Mouse (Mus musculus) CH12.LX (cell line): ENCODE results near the gene Hmga2. TPM values are rescaled to one million over a fixed set of nuclear protein-coding genes. Genes with fewer than 3 reads are reported as not detected.

Source experiments
- DNase-seq: peaks from one replicate; pipeline ENCODE4 v3.0.0-alpha.2; 2013; ENCODE audit errors: extremely low read depth
- H3K27ac ChIP-seq: 2 replicates; pipeline ENCODE4 v1.5.1; 2012; ENCODE audit warnings: low read depth, mild to moderate bottlenecking, control low read depth, moderate library complexity; ENCODE audit not compliant: insufficient read depth
- H3K27me3 ChIP-seq: replicated peaks from 2 replicates; pipeline ENCODE3; 2012; ENCODE audit warnings: inconsistent platforms
- H3K36me3 ChIP-seq, 2 experiments: replicated peaks in 1 of 2; 2 replicates each; pipeline versions ENCODE3 to v1.6.1; 2012; ENCODE audit warnings: inconsistent platforms in 1 of 2, low read length in 1 of 2, mild to moderate bottlenecking in 1 of 2, mixed read lengths in 1 of 2, moderate library complexity in 1 of 2; ENCODE audit not compliant: control insufficient read depth in 1 of 2, insufficient read depth in 1 of 2
- H3K4me1 ChIP-seq, 2 experiments: 2 replicates each; pipeline ENCODE4 v1.6.1; 2012; ENCODE audit warnings: inconsistent platforms in 1 of 2, moderate library complexity in 1 of 2; ENCODE audit not compliant: insufficient read depth in 2 of 2, control insufficient read depth in 1 of 2
- H3K4me2 ChIP-seq: 2 replicates; pipeline ENCODE4 v1.6.1; 2012; ENCODE audit warnings: low read depth, mild to moderate bottlenecking, control low read depth; ENCODE audit not compliant: poor library complexity, insufficient read depth, severe bottlenecking
- H3K4me3 ChIP-seq, 3 experiments: fragments of 150-350 bp in 1 of 3; sonication (generic) in 1 of 3; replicated peaks in 1 of 3; 2 replicates each; pipeline versions ENCODE3 to v1.5.1; 2011 to 2012; ENCODE audit warnings: low read depth in 2 of 3, low read length in 2 of 3, mild to moderate bottlenecking in 2 of 3, moderate library complexity in 2 of 3, control low read depth in 1 of 3, improper control_type of control experiment in 1 of 3, inconsistent platforms in 1 of 3, mixed read lengths in 1 of 3; ENCODE audit not compliant: poor library complexity in 1 of 3
- H3K79me2 ChIP-seq: replicated peaks from 2 replicates; pipeline ENCODE4 v1.6.1; 2012; ENCODE audit warnings: mild to moderate bottlenecking, moderate library complexity; ENCODE audit not compliant: control insufficient read depth, poor library complexity, insufficient read depth, severe bottlenecking; ENCODE audit errors: extremely low read depth
- H3K9ac ChIP-seq: 2 replicates; pipeline ENCODE4 v1.6.1; 2012; ENCODE audit warnings: low read depth, mild to moderate bottlenecking, control low read depth, moderate library complexity; ENCODE audit not compliant: insufficient read depth
- H3K9me3 ChIP-seq: replicated peaks from 2 replicates; pipeline ENCODE3; 2012; ENCODE audit warnings: low read length, inconsistent platforms, mixed read lengths
- BHLHE40 ChIP-seq: IDR thresholded peaks from 2 replicates; pipeline ENCODE4 v1.6.1; 2011; ENCODE audit warnings: mild to moderate bottlenecking, low read depth, low read length, improper control_type of control experiment
- CHD1 ChIP-seq: IDR thresholded peaks from 2 replicates; pipeline ENCODE4 v1.6.1; 2012; ENCODE audit warnings: low read depth, low read length, improper control_type of control experiment, inconsistent platforms
- ETS1 ChIP-seq: conservative IDR thresholded peaks from 2 replicates; pipeline ENCODE4 v1.6.1; 2012; ENCODE audit warnings: low read depth, mild to moderate bottlenecking, inconsistent platforms, low read length, improper control_type of control experiment, moderate library complexity
- GABPA ChIP-seq: IDR thresholded peaks from 2 replicates; pipeline ENCODE4 v1.6.1; 2012; ENCODE audit warnings: low read depth, low read length, improper control_type of control experiment, inconsistent platforms; ENCODE audit not compliant: insufficient replicate concordance
- HCFC1 ChIP-seq: IDR thresholded peaks from 2 replicates; pipeline ENCODE4 v1.6.1; 2012; ENCODE audit warnings: low read depth, mild to moderate bottlenecking, inconsistent platforms, low read length, improper control_type of control experiment
- KAT2A ChIP-seq: IDR thresholded peaks from 2 replicates; pipeline ENCODE4 v1.6.1; 2012; ENCODE audit warnings: low read length, improper control_type of control experiment, inconsistent platforms; ENCODE audit not compliant: insufficient replicate concordance
- MAFK ChIP-seq: IDR thresholded peaks from 2 replicates; pipeline ENCODE4 v1.6.1; 2011; ENCODE audit warnings: low read length, improper control_type of control experiment; ENCODE audit not compliant: insufficient replicate concordance
- MAX ChIP-seq: IDR thresholded peaks from 2 replicates; pipeline ENCODE4 v1.6.1; 2011; ENCODE audit warnings: low read length, improper control_type of control experiment
- MAZ ChIP-seq: IDR thresholded peaks from 2 replicates; pipeline ENCODE4 v1.6.1; 2012; ENCODE audit warnings: low read depth, mild to moderate bottlenecking, inconsistent platforms, low read length, improper control_type of control experiment, moderate library complexity
- MEF2A ChIP-seq: IDR thresholded peaks from 2 replicates; pipeline ENCODE4 v1.6.1; 2014; ENCODE audit warnings: low read depth, mild to moderate bottlenecking, inconsistent platforms, low read length, improper control_type of control experiment, borderline replicate concordance
- NELFE ChIP-seq: IDR thresholded peaks from 2 replicates; pipeline ENCODE4 v1.6.1; 2011; ENCODE audit warnings: low read depth, low read length, improper control_type of control experiment
- PAX5 ChIP-seq: IDR thresholded peaks from 2 replicates; pipeline ENCODE4 v1.6.1; 2012; ENCODE audit warnings: low read length, inconsistent platforms, mixed read lengths
- POLR2AphosphoS2 ChIP-seq: IDR thresholded peaks from 2 replicates; pipeline ENCODE4 v1.6.1; 2011; ENCODE audit warnings: low read depth, low read length, improper control_type of control experiment
- SIN3A ChIP-seq: IDR thresholded peaks from 2 replicates; pipeline ENCODE4 v1.6.1; 2012; ENCODE audit warnings: low read length, improper control_type of control experiment, inconsistent platforms
- SMC3 ChIP-seq: IDR thresholded peaks from 2 replicates; pipeline ENCODE4 v1.6.1; 2011; ENCODE audit warnings: low read depth, low read length, improper control_type of control experiment
- TBP ChIP-seq: conservative IDR thresholded peaks from 2 replicates; pipeline ENCODE4 v1.6.1; 2011; ENCODE audit warnings: low read depth, low read length, improper control_type of control experiment
- TCF12 ChIP-seq: IDR thresholded peaks from 2 replicates; pipeline ENCODE4 v1.6.1; 2014; ENCODE audit warnings: low read depth, mild to moderate bottlenecking, inconsistent platforms, low read length, improper control_type of control experiment
- USF1 ChIP-seq: IDR thresholded peaks from 2 replicates; pipeline ENCODE4 v1.6.1; 2014; ENCODE audit warnings: low read depth, mild to moderate bottlenecking, inconsistent platforms, low read length, improper control_type of control experiment
- USF2 ChIP-seq: conservative IDR thresholded peaks from 2 replicates; pipeline ENCODE4 v1.6.1; 2011; ENCODE audit warnings: low read depth, low read length, improper control_type of control experiment
- ZC3H11A ChIP-seq: IDR thresholded peaks from 2 replicates; pipeline ENCODE4 v1.6.1; 2012; ENCODE audit warnings: low read depth, mild to moderate bottlenecking, inconsistent platforms, low read length, improper control_type of control experiment
- ZKSCAN1 ChIP-seq: IDR thresholded peaks from 2 replicates; pipeline ENCODE4 v1.6.1; 2012; ENCODE audit warnings: low read depth, inconsistent platforms, low read length, improper control_type of control experiment, borderline replicate concordance
- ZMIZ1 ChIP-seq: IDR thresholded peaks from 2 replicates; pipeline ENCODE4 v1.6.1; 2012; ENCODE audit warnings: low read depth, mild to moderate bottlenecking, inconsistent platforms, low read length, improper control_type of control experiment
- ZNF384 ChIP-seq: IDR thresholded peaks from 2 replicates; pipeline ENCODE4 v1.6.1; 2012; ENCODE audit warnings: low read depth, low read length, improper control_type of control experiment, inconsistent platforms
- dilution Hi-C: fragments of 300-500 bp; cut with MboI; formaldehyde crosslinking; loops from 2 replicates; pipeline ENCODE4 v1.14.3; 2020; ENCODE audit warnings: low sequenced_read_pairs; ENCODE audit not compliant: extremely low pct_unique_long_range_greater_than_20kb, extremely low pct_ligation_motif_present
- in situ Hi-C: fragments of 300-500 bp; cut with MboI; formaldehyde crosslinking; loops from 3 replicates; pipeline ENCODE4 v1.14.3; 2019; ENCODE audit warnings: low sequenced_read_pairs, low pct_ligation_motif_present, low pct_unique_long_range_greater_than_20kb, mixed read lengths
- polyA plus RNA-seq: library from polyadenylated mRNA; unstranded; fragments of >175 nt; gene quantifications from 2 replicates; pipeline ENCODE4 v1.2.1, GENCODE M21; 2012; ENCODE audit warnings: low read depth; ENCODE audit not compliant: insufficient read length
- total RNA-seq, 2 experiments: library from RNA; depleted of rRNA; stranded (reverse); fragments of 300-350 nt in 1 of 2; fragments of >200 nt in 1 of 2; gene quantifications; 2 replicates each; pipeline ENCODE4 v1.2.3; 2012 to 2014

Hmga2 gene
- total and polyA plus RNA-seq, 3 experiments, result not detected

DNA sequence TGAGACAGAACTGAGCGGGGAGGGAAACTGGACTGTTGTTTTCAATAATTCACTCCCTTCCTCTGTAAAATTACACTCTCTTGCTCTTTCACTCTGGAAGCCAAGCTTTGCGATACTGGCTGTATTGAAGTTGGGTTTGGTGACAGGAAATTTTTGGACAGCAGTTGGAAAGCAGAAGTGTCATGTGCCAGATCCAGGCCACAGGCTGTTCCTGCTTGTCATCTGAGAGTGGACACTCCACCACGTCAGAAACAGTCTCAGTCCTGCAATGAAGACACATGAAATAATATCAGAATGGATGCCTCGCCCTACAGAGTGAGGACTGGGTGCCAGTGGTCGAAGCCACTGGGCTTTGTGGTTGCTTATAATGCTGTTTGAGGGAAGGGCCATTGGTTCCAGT lies 15.2 kb upstream of the Hmga2 start:
- Histone ChIP-seq H3K27me3 (no peaks in the 10 kb centered on the region), H3K79me2 (no peaks in the 10 kb centered on the region), H3K36me3 (no peaks in the 10 kb centered on the region), H3K4me1 (no peaks in the 10 kb centered on the region), H3K4me3 (no peak overlapping the region), H3K9ac (no peak overlapping the region), H3K27ac (no peak overlapping the region), H3K4me2 (no peak overlapping the region), H3K9me3 (peaks cover 60% of the 10 kb centered on the region)
- dilution Hi-C loops, result no loop called here
- in situ Hi-C loops, result no loop called here
- no peak for DNase-seq
- no peak for TF ChIP-seq MAZ

DNA sequence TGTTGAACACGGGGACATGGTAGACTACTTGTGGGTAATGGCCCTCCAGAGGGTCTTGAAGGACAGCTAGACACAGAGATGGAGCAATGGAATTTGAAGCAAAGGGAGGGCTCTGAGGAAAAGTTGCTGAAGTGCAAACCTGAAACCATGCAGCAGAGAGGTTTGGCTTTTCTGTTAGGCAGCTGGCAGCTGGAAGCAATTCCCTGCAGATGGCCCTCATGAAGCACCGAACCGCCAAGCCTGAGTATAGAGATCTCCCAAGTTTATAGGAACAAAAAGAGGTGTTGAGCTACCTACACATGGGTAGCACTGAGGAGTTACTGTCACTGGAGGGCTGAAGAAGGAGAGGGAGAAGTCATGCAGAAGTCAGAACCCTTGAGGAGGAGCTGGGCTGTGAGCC lies 13.3 kb upstream of the Hmga2 start:
- no peak for DNase-seq
- Histone ChIP-seq H3K4me2 (no peak overlapping the region), H3K9ac (no peak overlapping the region), H3K27me3 (no peaks in the 10 kb centered on the region), H3K4me3 (no peak overlapping the region), H3K9me3 (peaks cover 65% of the 10 kb centered on the region), H3K27ac (no peak overlapping the region), H3K36me3 (no peaks in the 10 kb centered on the region), H3K79me2 (no peaks in the 10 kb centered on the region), H3K4me1 (no peaks in the 10 kb centered on the region)
- in situ Hi-C loops, result no loop called here
- dilution Hi-C loops, result no loop called here
- TF ChIP-seq CHD1 (no peak), SIN3A (no peak), SMC3 (no peak), ZNF384 (no peak), KAT2A (no peak), HCFC1 (no peak), TBP (no peak), MAFK (no peak), MEF2A (no peak), MAX (no peak), ETS1 (no peak), POLR2AphosphoS2 (no peak), TCF12 (no peak), PAX5 (no peak), ZKSCAN1 (no peak), NELFE (no peak)

DNA sequence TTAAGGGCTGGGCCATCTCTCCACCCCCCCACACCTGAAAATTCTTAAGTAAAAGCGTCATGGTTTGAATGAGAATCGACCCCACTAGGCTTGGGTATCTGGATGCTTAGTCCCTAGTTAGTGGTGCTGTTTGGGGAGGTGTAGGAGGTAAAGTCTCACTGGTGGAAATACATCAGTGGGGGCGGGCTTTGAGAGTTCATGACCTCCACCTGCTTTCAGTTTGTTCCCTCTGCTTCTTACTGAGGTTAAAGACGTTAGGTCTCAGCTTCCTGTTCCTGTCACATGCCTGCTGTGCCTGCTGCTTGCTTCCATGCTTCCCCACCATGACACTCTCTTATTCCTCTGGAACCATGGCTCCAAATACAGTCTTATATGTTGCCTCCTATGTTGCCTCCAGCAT lies 12.3 kb upstream of the Hmga2 start:
- H3K79me2 ChIP-seq, result no peaks in the 10 kb centered on the region
- no peak overlapping the region for H3K4me3 ChIP-seq
- no peak for DNase-seq
- no peaks in the 10 kb centered on the region for H3K27me3 ChIP-seq
- TF ChIP-seq POLR2AphosphoS2, result no peak
- no peak for TF ChIP-seq ZC3H11A
- no peak for TF ChIP-seq ZMIZ1
- TF ChIP-seq GABPA, result no peak
- TF ChIP-seq MAZ, result no peak
- TF ChIP-seq USF2, result no peak
- TF ChIP-seq KAT2A, result no peak
- TF ChIP-seq ZNF384, result no peak
- TF ChIP-seq NELFE, result no peak
- no peak for TF ChIP-seq BHLHE40
- TF ChIP-seq USF1, result no peak
- TF ChIP-seq, all 38 proteins: peak for 0
- Histone ChIP-seq H3K4me1 (no peaks in the 10 kb centered on the region), H3K9me3 (peaks cover 73% of the 10 kb centered on the region), H3K27ac (no peak overlapping the region), H3K36me3 (no peaks in the 10 kb centered on the region), H3K4me2 (no peak overlapping the region), H3K9ac (no peak overlapping the region)
- in situ Hi-C loops (no loop called here), dilution Hi-C loops (no loop called here)
